Mouse (Mus musculus): ENCODE data around the gene Soat2. TPM values are rescaled to one million over a fixed set of nuclear protein-coding genes. Genes with fewer than 3 reads are reported as not detected.
"Not testable (repeated sequence)": the region's sequence is repeated elsewhere in the genome, so short reads cannot be mapped to it uniquely, and the experiment has no call there.

Soat2 gene
- polyA plus RNA-seq, 1 experiment from 2014 or later: 31.0 TPM

- Histone ChIP-seq H3K9me3 (replicated peaks) (no peaks in the 10 kb centered on the region), H3K27me3 (no peaks in the 10 kb centered on the region), H3K9ac (no peak overlapping the region), H3K27ac (no peak overlapping the region; the same call in 1 of the 2 replicates), H3K4me2 (no peak overlapping the region), H3K36me3 (peaks cover 28% of the 10 kb centered on the region), H3K4me1 (replicated peaks) (peaks cover 41% of the 10 kb centered on the region), H3K4me3 (replicated peaks) (no peak overlapping the region)
- ATAC-seq (ENCODE audit: low read depth): no peak
- no peak for DNase-seq
- 57% methylated on average over 4 of the region's 4 CpGs for WGBS (ENCODE audit: insufficient replicate concordance)
Observed at GRCm38 (mm10) chr15:102152646-102153045, 2.3 kb downstream of the Soat2 start.

DNA sequence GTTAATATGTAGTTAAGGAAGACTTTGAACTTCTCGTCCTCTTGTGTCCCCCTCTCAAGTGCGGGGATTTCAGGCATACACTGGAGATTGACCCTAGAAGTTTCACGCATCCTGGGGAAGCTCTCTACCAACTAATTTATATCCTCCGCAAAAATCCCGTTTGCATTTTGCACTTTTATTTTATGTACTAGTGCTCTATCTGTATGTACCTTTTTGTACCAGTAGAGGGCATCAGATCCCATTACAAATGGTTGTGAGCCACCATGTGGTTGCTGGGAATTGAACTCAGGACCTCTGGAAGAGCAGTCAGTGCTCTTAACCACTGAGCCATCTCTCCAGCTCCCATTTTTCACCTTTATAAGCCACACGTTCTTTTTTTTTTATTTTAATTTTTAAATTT, 4.7 kb downstream of the Soat2 start:
- H3K27me3 ChIP-seq; H3K27ac ChIP-seq; H3K4me3 ChIP-seq (replicated peaks); H3K9me3 ChIP-seq (replicated peaks); H3K9ac ChIP-seq; DNase-seq; H3K4me2 ChIP-seq; ATAC-seq (ENCODE audit: low read depth): not testable (repeated sequence)
- WGBS (ENCODE audit: insufficient replicate concordance): 84% methylated on average over 6 of the region's 6 CpGs
- H3K4me1 ChIP-seq (replicated peaks): peaks cover 20% of the 10 kb centered on the region
- H3K36me3 ChIP-seq: peaks cover 33% of the 10 kb centered on the region

- no peak overlapping the region; the same call in 1 of the 2 replicates for H3K27ac ChIP-seq
- no peaks in the 10 kb centered on the region for H3K27me3 ChIP-seq
- peaks cover 45% of the 10 kb centered on the region for H3K36me3 ChIP-seq
- H3K9ac ChIP-seq: no peak overlapping the region
- no peak overlapping the region for H3K4me3 ChIP-seq (replicated peaks)
- WGBS (ENCODE audit: insufficient replicate concordance): 75% methylated on average over 20 of the region's 20 CpGs
- DNase-seq (no peak), ATAC-seq (ENCODE audit: low read depth) (no peak)
- H3K4me2 ChIP-seq: no peak overlapping the region
- no peaks in the 10 kb centered on the region for H3K9me3 ChIP-seq (replicated peaks)
- H3K4me1 ChIP-seq (replicated peaks): peaks cover 3% of the 10 kb centered on the region
Observed at GRCm38 (mm10) chr15:102156836-102157235, 6.5 kb downstream of the Soat2 start.

DNA sequence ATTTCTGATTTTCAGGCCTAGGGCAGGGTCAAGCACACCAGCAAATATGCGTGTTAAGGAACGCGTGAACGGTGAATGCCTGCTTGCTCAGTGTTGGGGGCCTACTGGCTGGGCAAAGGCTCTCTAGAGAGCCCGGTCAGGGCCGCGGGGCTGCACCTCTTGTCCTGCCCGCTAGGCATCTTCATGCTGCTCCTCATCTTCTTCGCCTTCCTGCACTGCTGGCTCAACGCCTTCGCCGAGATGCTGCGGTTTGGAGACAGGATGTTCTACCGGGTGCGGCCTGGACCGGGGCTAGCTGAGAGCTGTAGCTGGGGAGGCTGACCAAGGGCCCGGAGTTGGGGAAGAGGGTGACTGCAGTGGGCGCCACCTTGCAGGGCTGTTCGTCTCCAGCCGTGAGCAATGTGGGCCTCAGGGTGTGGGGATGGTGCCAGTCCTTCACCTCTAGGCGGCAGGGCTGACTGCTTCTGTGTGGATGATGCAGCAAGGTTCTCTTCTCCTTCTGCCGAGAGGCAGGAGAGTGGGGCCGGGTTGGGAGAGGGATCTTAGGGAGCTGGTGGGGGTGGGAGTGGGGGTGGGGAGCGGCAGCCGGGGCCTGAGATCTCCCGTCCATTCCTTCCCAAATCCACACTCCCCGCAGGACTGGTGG, 10.2 kb downstream of the Soat2 start:
- Histone ChIP-seq H3K9me3 (replicated peaks) (no peaks in the 10 kb centered on the region), H3K9ac (no peak overlapping the region), H3K27me3 (no peaks in the 10 kb centered on the region), H3K36me3 (peaks cover 23% of the 10 kb centered on the region; the same call in 1 of the 2 replicates), H3K4me1 (replicated peaks) (no peaks in the 10 kb centered on the region; the same call in 1 of the 2 replicates), H3K4me3 (replicated peaks) (no peak overlapping the region), H3K27ac (no peak overlapping the region), H3K4me2 (no peak overlapping the region)
- ATAC-seq (ENCODE audit: low read depth) (no peak), DNase-seq (no peak)
- 64% methylated on average over 27 of the region's 27 CpGs for WGBS (ENCODE audit: insufficient replicate concordance)

GRCm38 (mm10) chr15:102163900-102164693, 13.8 kb downstream of the Soat2 start:
- no peaks in the 10 kb centered on the region for H3K9me3 ChIP-seq (replicated peaks)
- H3K9ac ChIP-seq: no peak overlapping the region
- no peak for ATAC-seq (ENCODE audit: low read depth)
- peaks cover 12% of the 10 kb centered on the region; the same call in 1 of the 2 replicates for H3K36me3 ChIP-seq
- H3K4me3 ChIP-seq (replicated peaks): no peak overlapping the region
- DNase-seq: no peak
- H3K27me3 ChIP-seq: no peaks in the 10 kb centered on the region
- no peak overlapping the region for H3K4me2 ChIP-seq
- H3K4me1 ChIP-seq (replicated peaks): no peaks in the 10 kb centered on the region; the same call in 1 of the 2 replicates
- H3K27ac ChIP-seq: no peak overlapping the region
- 20% methylated on average over 3 of the region's 3 CpGs for WGBS (ENCODE audit: insufficient replicate concordance)

- H3K27ac ChIP-seq: no peak overlapping the region
- WGBS (ENCODE audit: insufficient replicate concordance): 16% methylated on average over 6 of the region's 6 CpGs
- H3K4me1 ChIP-seq (replicated peaks): no peaks in the 10 kb centered on the region; the same call in 1 of the 2 replicates
- H3K9ac ChIP-seq: no peak overlapping the region
- H3K4me2 ChIP-seq: no peak overlapping the region
- peaks cover 6% of the 10 kb centered on the region; the same call in 1 of the 2 replicates for H3K36me3 ChIP-seq
- ATAC-seq (ENCODE audit: low read depth) (no peak), DNase-seq (no peak)
- no peaks in the 10 kb centered on the region for H3K9me3 ChIP-seq (replicated peaks)
- H3K27me3 ChIP-seq: no peaks in the 10 kb centered on the region
- H3K4me3 ChIP-seq (replicated peaks): no peak overlapping the region
Observed at GRCm38 (mm10) chr15:102165468-102166100, 15.3 kb downstream of the Soat2 start.

- Histone ChIP-seq H3K9me3 (replicated peaks) (no peaks in the 10 kb centered on the region), H3K4me3 (replicated peaks) (no peak overlapping the region), H3K4me2 (no peak overlapping the region), H3K4me1 (replicated peaks) (no peaks in the 10 kb centered on the region; the same call in 1 of the 2 replicates), H3K27me3 (no peaks in the 10 kb centered on the region), H3K36me3 (no peaks in the 10 kb centered on the region; the same call in 1 of the 2 replicates), H3K27ac (no peak overlapping the region), H3K9ac (no peak overlapping the region)
- DNase-seq (no peak), ATAC-seq (ENCODE audit: low read depth) (no peak)
- WGBS (ENCODE audit: insufficient replicate concordance): 65% methylated on average over 6 of the region's 6 CpGs
Observed at GRCm38 (mm10) chr15:102167620-102168021, 17.3 kb downstream of the Soat2 start.

DNA sequence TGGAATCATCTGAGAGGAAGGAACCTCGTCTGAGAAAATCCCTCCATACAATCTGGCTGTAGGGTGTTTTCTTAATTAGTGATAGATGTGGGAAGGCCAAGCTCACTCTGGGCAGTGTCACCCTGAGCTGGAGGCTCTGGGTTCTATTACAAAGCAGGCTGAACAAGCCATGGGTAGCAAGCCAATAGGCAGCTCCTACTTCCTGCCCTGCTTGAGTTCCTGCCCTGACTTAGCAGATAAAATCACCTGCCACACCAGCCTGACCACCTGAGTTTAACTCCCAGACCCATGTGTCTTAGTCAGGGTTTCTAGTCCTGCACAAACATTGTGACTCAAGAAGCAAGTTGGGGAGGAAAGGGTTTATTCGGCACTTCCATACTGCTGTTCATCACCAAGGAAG, 18.7 kb downstream of the Soat2 start:
- Histone ChIP-seq H3K27me3 (no peaks in the 10 kb centered on the region), H3K9ac (no peak overlapping the region), H3K27ac (no peak overlapping the region), H3K36me3 (no peaks in the 10 kb centered on the region), H3K4me3 (replicated peaks) (no peak overlapping the region), H3K4me2 (no peak overlapping the region), H3K4me1 (replicated peaks) (no peaks in the 10 kb centered on the region; the same call in 1 of the 2 replicates), H3K9me3 (replicated peaks) (no peaks in the 10 kb centered on the region)
- 53% methylated on average over 2 of the region's 2 CpGs for WGBS (ENCODE audit: insufficient replicate concordance)
- ATAC-seq (ENCODE audit: low read depth) (no peak), DNase-seq (no peak)

DNA sequence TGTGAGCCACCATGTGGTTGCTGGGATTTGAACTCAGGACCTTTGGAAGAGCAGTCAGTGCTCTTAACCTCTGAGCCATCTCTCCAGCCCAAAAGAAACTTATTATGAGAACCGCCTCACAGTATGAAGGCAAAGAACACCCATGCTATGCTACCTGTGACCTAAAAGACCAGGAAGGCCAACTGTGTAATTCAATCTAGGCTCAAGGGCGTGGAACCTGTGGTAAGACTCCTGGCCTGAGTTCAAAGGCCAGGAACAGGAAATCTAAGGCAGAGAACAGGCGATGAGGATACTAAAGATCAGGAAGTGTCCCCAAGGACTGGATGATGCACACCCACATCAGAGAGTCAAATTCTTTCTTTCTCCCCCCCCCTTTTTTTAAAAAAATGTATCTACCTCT, 23.3 kb downstream of the Soat2 start:
- 59% methylated on average over 3 of the region's 3 CpGs for WGBS (ENCODE audit: insufficient replicate concordance)
- no peak overlapping the region for H3K4me3 ChIP-seq (replicated peaks)
- DNase-seq (no peak), ATAC-seq (ENCODE audit: low read depth) (no peak)
- peaks cover 4% of the 10 kb centered on the region; the same call in 1 of the 2 replicates for H3K36me3 ChIP-seq
- no peak overlapping the region for H3K27ac ChIP-seq
- H3K9me3 ChIP-seq (replicated peaks): no peaks in the 10 kb centered on the region
- H3K4me1 ChIP-seq (replicated peaks): peaks cover 24% of the 10 kb centered on the region
- no peak overlapping the region for H3K9ac ChIP-seq
- H3K4me2 ChIP-seq: no peak overlapping the region
- H3K27me3 ChIP-seq: no peaks in the 10 kb centered on the region

DNA sequence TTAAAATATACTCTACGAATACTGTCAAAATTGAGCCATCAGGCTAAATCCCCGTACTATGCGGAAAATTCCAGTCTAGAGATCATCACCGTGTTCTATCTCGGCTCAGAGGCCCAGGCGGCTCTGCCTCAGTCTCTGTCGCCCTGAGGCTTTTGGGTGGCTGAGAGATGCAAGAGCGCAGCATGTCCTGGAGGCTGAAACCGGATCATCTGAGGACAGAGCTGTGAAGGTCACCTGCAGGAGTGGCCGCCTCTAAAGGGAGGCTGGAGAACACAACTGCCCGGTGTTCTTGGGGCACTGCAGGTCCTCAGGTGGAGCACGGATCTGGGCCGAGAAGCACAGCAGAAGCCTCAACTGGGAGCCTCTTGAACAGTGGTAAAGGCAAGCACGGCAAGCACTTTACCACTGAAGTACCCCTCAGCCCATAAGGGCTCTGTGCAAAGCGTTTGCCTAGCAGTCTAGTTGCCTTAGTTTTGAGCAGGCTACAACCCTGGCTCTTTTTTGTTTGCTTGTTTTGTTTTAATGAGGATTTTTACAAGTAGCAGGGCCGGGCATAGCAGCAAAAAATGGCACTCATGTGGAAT, 25.5 kb downstream of the Soat2 start:
- H3K27me3 ChIP-seq: no peaks in the 10 kb centered on the region
- DNase-seq (no peak), ATAC-seq (ENCODE audit: low read depth) (no peak)
- no peak overlapping the region for H3K27ac ChIP-seq
- H3K9me3 ChIP-seq (replicated peaks): no peaks in the 10 kb centered on the region
- peaks cover 28% of the 10 kb centered on the region for H3K4me1 ChIP-seq (replicated peaks)
- no peak overlapping the region for H3K4me3 ChIP-seq (replicated peaks)
- no peak overlapping the region for H3K4me2 ChIP-seq
- peaks cover 4% of the 10 kb centered on the region; the same call in 1 of the 2 replicates for H3K36me3 ChIP-seq
- 78% methylated on average over 16 of the region's 16 CpGs for WGBS (ENCODE audit: insufficient replicate concordance)
- H3K9ac ChIP-seq: no peak overlapping the region
